Mouse (Mus musculus) adrenal gland (tissue): ENCODE results near the gene Phactr4.

Source experiments
- intact Hi-C: fragments of 180-260 bp; cut with DNase I; formaldehyde crosslinking; loops from one replicate; pipeline ENCODE4 v1.15.1; 2025

Phactr4 gene

DNA sequence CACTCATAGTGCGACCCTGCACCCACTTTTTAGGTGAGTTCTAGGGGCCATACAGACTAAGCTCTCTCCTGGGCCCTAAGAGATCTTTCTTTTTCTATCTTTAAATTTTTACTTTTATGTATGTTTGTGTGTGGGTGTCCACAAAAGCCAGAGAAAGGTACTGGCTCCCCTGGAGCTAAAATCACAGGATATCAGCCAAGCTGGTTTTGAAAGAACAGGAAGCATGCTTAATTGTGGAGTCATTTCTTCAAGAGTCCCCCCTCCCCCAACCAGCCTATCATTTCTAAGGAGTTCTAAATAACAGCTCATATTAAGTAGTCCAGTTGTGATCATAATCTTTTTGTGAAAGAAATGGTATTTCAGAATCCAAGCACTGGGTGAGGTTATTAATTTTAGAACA lies 48.5 kb downstream of the Phactr4 start:
- intact Hi-C loops = loop anchor here (5.0 kb wide), 1 partner anchor 38 kb away; no protein-coding TSS in a partner anchor

DNA sequence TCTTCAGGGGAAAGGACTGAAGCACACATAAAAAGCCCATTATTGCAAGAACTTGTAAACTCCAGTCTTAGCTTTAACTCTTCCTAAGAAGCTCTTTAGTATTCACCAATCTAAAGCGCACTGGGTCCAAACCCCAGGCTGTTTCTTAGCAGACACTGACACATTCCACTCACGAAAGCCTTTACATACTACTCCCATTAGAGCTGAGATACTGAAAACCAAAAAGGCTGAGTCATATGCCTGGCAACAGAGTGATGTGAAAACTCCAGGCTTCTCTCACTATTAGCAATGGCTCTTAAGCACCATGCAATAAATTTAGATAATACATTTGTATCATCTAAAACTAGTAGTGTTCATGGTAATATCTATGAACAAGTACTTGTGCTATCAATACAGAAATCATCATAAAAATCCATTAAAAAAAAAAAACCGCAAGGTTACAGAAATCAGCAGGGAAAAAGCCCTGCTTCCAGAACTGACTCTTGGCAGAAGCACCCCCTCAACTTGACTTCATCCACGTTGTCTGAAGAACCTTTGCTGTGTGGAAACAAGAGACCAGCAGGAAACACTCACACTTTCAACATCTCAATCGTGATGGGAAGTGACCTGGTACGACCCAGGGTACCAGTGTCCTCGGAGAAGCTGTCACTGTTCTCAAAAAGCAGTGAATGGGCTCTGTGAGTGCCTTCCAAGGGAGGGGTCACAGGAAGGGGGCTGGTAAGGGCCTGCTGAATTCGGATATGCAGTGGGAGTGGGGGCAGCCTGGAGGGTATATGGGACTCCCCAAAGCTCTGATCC lies 52.1 kb downstream of the Phactr4 start:
- intact Hi-C loops = loop anchor here (5.0 kb wide), 1 partner anchor 42 kb away; no protein-coding TSS in a partner anchor

DNA sequence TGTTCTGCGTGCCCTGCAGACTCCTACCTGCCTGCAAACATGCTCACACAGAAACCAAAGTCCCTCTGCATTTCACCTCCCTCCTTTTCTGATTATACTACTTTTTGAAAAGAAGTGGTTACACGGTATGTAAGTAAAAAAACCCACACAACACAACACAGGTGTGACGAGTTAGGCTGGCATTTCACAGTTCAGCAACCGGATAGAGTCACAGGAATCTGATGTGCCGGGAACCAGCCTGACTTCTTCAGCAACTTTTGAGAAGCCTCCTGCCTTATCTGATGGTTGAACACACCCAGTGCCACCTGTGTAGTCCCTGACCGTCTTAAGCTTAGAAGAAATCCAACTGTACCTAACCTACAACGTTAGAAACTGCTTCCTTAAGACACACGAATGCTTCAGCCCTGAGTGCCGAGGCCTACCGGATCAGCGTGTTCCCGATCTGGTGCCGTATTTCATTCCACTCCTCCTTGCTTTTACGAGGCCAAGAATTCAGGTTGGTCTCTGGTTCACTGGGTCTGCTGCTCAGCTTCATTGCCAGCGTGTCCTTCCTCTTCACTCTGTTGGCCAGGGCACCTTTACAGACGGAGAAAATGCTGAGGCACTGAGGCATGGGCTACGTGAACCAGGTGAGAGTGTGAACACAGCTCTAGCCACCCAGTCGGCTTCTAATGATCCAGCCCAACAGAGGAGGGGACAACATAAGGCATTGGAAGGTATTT lies 54.6 kb downstream of the Phactr4 start:
- intact Hi-C loops = no loop called here

DNA sequence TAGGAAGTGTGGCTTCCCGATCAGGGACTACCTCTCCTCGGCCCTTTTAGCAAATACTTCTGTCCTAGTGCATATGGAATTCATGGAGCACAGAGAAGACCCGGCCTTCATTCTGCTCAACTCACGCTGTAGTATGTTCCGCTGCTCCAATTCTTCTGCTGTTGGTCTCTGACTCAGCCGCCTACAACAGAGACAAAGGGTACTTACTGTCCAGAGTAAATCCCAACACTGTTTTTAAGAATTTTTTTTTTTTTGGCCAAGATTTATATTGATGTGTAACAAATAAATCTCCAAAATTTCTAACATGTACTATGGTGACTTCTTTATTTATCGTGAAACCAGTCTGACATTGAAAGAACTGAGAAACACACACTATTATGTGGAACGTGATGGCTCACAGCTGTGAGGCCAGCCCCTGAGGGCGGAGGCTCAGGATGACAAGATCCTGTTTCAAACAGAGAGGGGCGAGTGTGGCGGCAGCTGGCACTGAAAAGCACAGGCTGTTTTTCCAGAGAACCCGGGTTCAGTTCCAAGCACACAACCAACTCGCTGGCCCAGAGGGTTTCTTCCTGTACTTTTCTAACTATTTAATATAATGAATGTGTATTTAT lies 56.7 kb downstream of the Phactr4 start:
- intact Hi-C loops = no loop called here

DNA sequence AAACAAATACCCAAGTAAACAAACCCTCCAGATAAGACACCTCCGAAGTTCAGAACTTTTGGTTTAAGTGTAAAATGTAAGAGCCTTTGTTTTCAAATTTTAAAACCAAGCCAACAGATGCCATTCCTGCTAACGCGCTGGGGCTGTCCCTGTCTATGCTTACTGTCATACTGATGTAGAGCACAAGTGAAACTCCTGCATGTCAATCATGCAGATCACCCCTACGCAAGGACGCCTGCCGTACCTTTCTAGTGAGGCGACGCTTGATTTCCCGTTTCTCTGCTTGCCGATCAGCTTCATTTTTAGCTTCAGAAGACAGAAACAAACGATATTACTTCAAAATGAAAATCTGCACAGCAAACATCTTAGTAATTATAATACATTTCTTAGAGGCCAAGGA lies 58.8 kb downstream of the Phactr4 start:
- intact Hi-C loops = no loop called here

DNA sequence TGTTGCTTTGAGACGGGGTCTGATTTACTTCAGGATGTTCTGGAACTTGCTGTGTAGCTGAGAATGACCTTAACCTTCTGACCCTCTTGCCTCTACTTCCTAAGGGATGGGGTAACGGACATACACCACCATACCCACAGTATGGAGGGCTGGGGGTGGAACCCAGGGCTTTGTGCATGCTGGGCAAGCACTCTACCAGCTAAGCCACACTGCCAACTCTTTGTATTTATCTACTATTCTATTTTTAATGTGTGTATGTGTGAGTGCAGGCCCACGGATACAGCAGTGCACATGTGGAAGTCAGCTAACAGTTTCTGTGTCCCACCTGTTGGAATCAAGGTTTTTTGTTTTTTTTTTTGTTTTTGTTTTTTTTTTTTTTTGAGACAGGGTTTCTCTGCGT lies 62.8 kb downstream of the Phactr4 start:
- intact Hi-C loops = loop anchor here (5.0 to 10.0 kb wide), 2 partner anchors 48 to 155 kb away; partner anchors contain the start of gene Sesn2

DNA sequence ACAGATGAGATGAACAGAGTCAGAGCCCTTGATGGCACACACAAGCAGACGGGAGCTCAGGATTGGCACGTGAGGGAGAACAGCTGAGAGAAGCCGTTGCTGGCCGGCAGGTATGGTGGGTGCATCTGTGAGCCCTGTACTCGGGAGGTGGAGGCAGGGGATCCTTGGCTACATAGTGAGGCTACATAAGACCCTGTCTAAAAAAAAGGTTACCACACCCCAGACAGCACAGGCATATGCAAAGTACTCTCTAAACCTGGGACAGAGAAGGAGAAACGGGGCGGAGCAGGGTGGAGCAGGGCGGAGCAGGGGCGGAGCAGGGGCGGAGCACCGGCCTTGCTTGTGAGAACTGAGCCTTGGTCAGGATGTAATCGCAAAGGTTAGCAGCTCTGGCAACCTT lies 66.1 kb downstream of the Phactr4 start:
- intact Hi-C loops = loop anchor here (5.0 to 10.0 kb wide), 2 partner anchors 51 to 159 kb away; partner anchors contain the start of gene Sesn2

DNA sequence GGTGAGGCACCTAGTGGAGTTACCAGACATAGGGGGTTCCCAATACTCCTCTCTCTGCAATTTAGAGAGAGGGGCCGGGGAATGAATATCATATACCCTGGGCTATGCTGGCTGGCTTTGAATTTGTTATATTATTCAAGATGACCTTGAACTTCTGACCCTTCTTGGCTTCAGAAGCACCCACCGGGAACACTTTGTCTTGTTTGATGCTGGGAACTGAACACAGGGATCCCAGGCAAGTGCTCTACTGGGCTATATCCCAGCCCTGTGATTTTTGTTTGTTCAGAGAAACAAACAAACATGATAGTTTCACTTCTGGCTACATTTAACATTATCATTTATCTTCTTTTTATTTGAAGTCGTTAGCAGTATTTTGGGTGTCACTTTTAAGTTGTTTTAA lies 66.9 kb downstream of the Phactr4 start:
- intact Hi-C loops = loop anchor here (5.0 to 10.0 kb wide), 2 partner anchors 52 to 159 kb away; partner anchors contain the start of gene Sesn2

- intact Hi-C loops = loop anchor here (10.0 kb wide), 1 partner anchor 160 kb away; the partner anchor contains the start of gene Sesn2
Measured at GRCm38 (mm10) chr4:132354571-132354970, 67.7 kb downstream of the Phactr4 start.

DNA sequence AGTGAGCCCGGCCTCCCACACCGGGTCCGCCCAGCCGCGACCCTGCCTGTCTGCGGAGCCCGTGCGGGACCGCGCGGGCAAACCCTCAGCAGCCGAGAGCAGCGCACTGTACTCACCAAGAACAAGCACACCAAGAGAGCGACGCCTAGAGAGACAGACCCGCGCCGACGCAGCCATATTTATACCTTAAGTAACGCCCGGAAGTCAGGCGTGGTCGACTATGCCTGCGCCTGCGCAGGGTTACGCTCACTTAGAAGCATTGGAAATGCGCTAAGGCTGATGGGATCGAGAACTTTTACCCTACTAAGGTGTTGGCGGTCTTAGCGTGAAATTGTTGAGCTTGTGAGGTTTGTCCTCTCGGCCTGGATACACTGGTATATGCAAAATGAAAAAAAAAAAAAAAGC lies 68.8 kb downstream of the Phactr4 start, which contains the start of gene Rcc1:
Rcc1 (minus strand) TSS at position 125 of the 405 bp plus-strand sequence.
- intact Hi-C loops = loop anchor here (10.0 kb wide), 1 partner anchor 161 kb away; the partner anchor contains the start of gene Sesn2

DNA sequence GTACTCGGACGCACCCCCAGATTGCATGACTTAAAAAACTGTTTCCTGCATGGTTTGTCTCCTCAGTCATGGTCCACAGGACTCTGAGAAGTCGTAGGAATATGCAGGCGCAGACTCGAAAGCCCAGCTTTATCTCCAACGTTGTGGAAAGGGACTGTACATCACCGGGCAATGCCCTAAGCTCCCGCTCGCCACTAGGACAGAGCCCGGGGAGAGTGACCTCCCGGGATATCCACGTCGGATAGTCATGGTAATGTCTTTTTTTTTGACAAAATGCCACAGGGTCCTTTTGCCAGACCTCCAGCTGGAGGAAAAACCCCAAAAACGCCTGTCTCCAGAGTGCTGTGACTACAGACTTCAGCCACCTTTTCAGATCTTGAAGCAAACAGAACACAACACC lies 69.5 kb downstream of the Phactr4 start:
- intact Hi-C loops = loop anchor here (10.0 kb wide), 1 partner anchor 162 kb away; the partner anchor contains the start of gene Sesn2

DNA sequence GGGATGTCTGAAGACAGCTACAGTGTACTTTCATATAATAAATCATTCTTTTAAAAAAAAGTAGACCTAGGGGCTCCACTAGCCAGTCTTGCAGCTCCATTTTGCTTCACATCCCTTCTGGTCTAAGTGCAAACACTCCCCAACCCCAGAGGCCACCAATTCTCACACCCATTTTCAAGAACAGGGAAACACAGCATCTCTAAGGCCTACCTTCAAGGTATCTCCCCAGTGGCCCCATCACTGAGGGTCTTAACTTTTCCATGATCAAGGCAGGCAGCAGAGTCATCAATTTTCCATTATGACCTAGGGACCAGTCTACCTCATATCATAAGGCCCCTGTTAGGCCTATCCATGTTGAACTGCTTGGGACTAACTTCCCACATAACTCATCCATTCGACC lies 70.9 kb downstream of the Phactr4 start:
- intact Hi-C loops = loop anchor here (10.0 kb wide), 1 partner anchor 163 kb away; the partner anchor contains the start of gene Sesn2

DNA sequence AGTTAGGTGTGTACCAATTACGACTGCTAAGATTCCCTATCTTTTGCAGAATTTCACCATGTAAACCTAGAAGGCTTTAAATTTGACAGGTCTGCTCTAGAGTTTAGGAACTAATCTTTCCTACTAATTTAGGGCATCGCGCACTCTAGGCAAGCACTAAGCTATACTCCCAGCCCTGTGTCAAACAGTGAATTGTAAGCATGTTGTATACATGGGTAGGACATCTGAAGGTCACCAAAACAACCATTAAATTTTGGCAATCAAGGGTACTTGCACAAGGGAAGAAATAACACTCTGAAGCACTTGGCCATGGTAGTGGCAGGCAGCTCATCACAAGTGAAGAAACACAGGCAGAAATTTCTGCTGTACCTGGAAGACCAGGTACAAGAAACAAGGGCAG lies 71.4 kb downstream of the Phactr4 start:
- intact Hi-C loops = loop anchor here (10.0 kb wide), 1 partner anchor 164 kb away; the partner anchor contains the start of gene Sesn2

- intact Hi-C loops = loop anchor here (10.0 kb wide), 1 partner anchor 165 kb away; the partner anchor contains the start of gene Sesn2
Measured at GRCm38 (mm10) chr4:132350123-132350740, 72.1 kb downstream of the Phactr4 start.

GRCm38 (mm10) chr4:132349495-132350122 lies 72.7 kb downstream of the Phactr4 start:
- intact Hi-C loops = loop anchor here (5.0 to 10.0 kb wide), 3 partner anchors 37 to 165 kb away; partner anchors contain the start of gene Sesn2

GRCm38 (mm10) chr4:132346661-132347060 lies 75.6 kb downstream of the Phactr4 start:
- intact Hi-C loops = loop anchor here (5.0 kb wide), 2 partner anchors 34 to 54 kb away; no protein-coding TSS in a partner anchor

DNA sequence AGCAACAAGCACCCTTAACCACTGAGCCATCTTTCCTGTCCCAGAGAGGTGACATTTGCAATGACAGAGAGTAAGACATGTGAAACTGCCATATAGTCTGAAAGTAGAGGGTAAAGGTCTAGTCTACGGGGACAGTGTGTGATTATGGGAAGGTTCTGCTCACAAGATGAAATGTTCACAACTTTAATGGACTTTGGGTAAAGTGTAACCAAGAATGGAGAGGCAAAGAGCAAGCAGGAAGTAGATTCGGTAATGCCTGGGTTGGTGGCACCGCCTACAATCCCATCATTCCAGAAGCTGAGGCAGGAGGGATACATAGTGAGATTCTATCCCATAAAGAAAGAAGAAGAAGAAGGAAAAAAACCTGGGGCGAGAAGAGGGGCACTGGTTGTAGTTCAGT lies 76.0 kb downstream of the Phactr4 start:
- intact Hi-C loops = loop anchor here (5.0 kb wide), 2 partner anchors 34 to 54 kb away; no protein-coding TSS in a partner anchor

DNA sequence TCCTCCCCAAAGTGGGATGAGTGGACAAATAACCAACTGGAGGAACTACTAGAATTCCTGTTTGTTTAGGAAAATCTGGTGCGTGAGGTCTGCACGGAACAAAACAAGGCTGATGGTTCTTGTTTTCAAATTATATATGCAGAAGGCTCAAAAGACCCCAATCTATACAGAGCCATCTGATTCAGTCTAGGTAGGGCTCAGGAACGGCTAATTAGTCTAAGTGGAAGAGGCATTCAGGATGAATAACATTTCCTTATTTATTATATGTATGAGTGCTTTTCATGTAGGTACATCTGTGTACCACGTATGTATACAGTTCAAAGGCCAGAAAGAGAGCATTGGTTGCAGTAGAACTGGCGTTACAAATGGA lies 76.5 kb downstream of the Phactr4 start:
- intact Hi-C loops = loop anchor here (5.0 kb wide), 2 partner anchors 34 to 54 kb away; no protein-coding TSS in a partner anchor

DNA sequence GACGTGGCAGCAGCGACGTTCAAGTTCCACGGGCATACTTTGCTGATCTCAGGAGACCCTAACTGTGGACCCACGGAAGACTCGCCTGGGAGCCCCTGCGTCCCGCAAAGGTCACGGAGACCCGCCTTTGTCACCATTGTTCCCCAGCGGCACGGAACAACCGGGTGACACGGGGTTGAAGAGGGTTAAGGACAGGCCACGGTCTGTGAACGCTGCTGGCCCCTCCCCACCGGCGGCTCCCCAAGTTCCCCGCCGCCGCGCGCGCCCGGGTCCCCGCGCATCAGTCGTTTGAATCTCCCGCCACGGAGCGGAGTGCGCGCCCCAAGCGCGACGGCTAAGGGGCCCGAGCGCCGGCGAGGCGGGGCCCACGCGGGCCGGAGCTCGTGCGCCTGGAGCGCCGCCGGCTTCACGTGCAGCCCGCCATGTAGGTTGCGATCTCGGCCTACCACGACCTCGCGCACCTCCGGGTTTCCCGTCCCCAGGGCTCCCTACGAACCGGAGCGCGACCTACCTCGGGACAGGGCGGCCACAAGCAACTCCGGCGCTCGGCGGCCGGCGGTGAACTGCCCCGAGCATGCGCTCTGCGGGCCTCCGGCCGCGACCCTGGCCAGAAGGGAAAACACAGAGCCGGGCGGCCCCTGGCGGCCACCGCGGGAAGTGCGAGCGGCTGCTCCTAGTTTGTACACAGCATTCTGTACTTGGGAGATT lies 77.0 kb downstream of the Phactr4 start:
- intact Hi-C loops = loop anchor here (5.0 kb wide), 2 partner anchors 33 to 53 kb away; no protein-coding TSS in a partner anchor
